Mouse (Mus musculus) stomach, embryonic 15.5 days (tissue): ENCODE data around the gene Ntm. TPM values are rescaled to one million over a fixed set of nuclear protein-coding genes. Genes with fewer than 3 reads are reported as not detected.

Source experiments
- ATAC-seq: fragments of 200-750 bp; cut with Nextera tagmentation; 2 replicates; pipeline ENCODE4 v1.8.0; 2017; ENCODE audit warnings: low read depth, moderate number of reproducible peaks, moderate TSS enrichment; ENCODE audit not compliant: insufficient read depth, low FRiP score
- H3K27ac ChIP-seq: fragments of 300-500 bp; sonication (generic); 2 replicates; pipeline ENCODE4 v1.5.1; 2015; ENCODE audit warnings: mild to moderate bottlenecking, inconsistent platforms
- H3K27me3 ChIP-seq: fragments of 300-500 bp; sonication (generic); replicated peaks from 2 replicates; pipeline ENCODE4 v1.6.1; 2015; ENCODE audit warnings: inconsistent platforms
- H3K36me3 ChIP-seq: fragments of 300-500 bp; sonication (generic); 2 replicates; pipeline ENCODE4 v1.6.1; 2015; ENCODE audit warnings: inconsistent platforms
- H3K4me1 ChIP-seq: fragments of 300-500 bp; sonication (generic); 2 replicates; pipeline ENCODE4 v1.6.1; 2015; ENCODE audit warnings: inconsistent platforms
- H3K4me2 ChIP-seq: fragments of 300-500 bp; sonication (generic); 2 replicates; pipeline ENCODE4 v1.6.1; 2015; ENCODE audit warnings: mild to moderate bottlenecking, inconsistent platforms
- H3K4me3 ChIP-seq: fragments of 300-500 bp; sonication (generic); replicated peaks from 2 replicates; pipeline ENCODE4 v1.5.1; 2015; ENCODE audit warnings: inconsistent platforms
- H3K9ac ChIP-seq: fragments of 300-500 bp; sonication (generic); 2 replicates; pipeline ENCODE4 v1.6.1; 2015; ENCODE audit warnings: inconsistent platforms
- H3K9me3 ChIP-seq: fragments of 300-500 bp; sonication (generic); 2 replicates; pipeline ENCODE4 v1.6.1; 2016; ENCODE audit warnings: inconsistent platforms
- WGBS: fragments of 180-500 bp; shearing (Covaris S2); methylation state at CpG from one replicate; pipeline ENCODE4 v1.1.7; 2015; 5-methylcytosine and 5-hydroxymethylcytosine counted together
- polyA plus RNA-seq: library from polyadenylated mRNA; unstranded; fragments of >200 nt; fragmentation: Nextera tagmentation; extraction: Ambion mirVana; gene quantifications from 2 replicates; pipeline ENCODE4 v1.2.1, GENCODE M21; 2015

Ntm gene
- polyA plus RNA-seq, 1 experiment from 2014 or later, result 14.5 TPM

- H3K4me1 ChIP-seq, result no peaks in the 10 kb centered on the region
- no peak for ATAC-seq
- H3K4me3 ChIP-seq, result no peak overlapping the region
- no peak overlapping the region for H3K9ac ChIP-seq
- H3K36me3 ChIP-seq, result no peaks in the 10 kb centered on the region
- H3K9me3 ChIP-seq, result no peaks in the 10 kb centered on the region
- WGBS, result 72% methylated on average over 6 of the region's 6 CpGs
- H3K27ac ChIP-seq, result no peak overlapping the region
- H3K27me3 ChIP-seq, result 0 out of 2 replicates have a peak, but pooled peaks cover 3% of the 10 kb centered on the region
- H3K4me2 ChIP-seq, result no peak overlapping the region
Measured at GRCm38 (mm10) chr9:29671861-29672260, 291.1 kb downstream of the Ntm start.

GRCm38 (mm10) chr9:29663286-29663685, 299.7 kb downstream of the Ntm start:
- Histone ChIP-seq H3K9ac (no peak overlapping the region), H3K27ac (no peak overlapping the region), H3K4me2 (no peak overlapping the region), H3K27me3 (no peaks in the 10 kb centered on the region), H3K9me3 (no peaks in the 10 kb centered on the region), H3K4me3 (no peak overlapping the region), H3K36me3 (no peaks in the 10 kb centered on the region), H3K4me1 (no peaks in the 10 kb centered on the region)
- WGBS, result 79% methylated on average over 7 of the region's 7 CpGs
- no peak for ATAC-seq

GRCm38 (mm10) chr9:29661468-29662145, 301.3 kb downstream of the Ntm start:
- Histone ChIP-seq H3K4me2 (no peak overlapping the region), H3K9me3 (no peaks in the 10 kb centered on the region), H3K36me3 (no peaks in the 10 kb centered on the region), H3K27me3 (no peaks in the 10 kb centered on the region), H3K9ac (no peak overlapping the region), H3K4me1 (no peaks in the 10 kb centered on the region), H3K27ac (no peak overlapping the region), H3K4me3 (no peak overlapping the region)
- WGBS, result 11% methylated on average over 3 of the region's 3 CpGs
- no peak for ATAC-seq

- no peak overlapping the region for H3K27ac ChIP-seq
- no peak overlapping the region for H3K4me2 ChIP-seq
- ATAC-seq, result no peak
- no peaks in the 10 kb centered on the region for H3K36me3 ChIP-seq
- H3K9ac ChIP-seq, result no peak overlapping the region
- H3K9me3 ChIP-seq, result no peaks in the 10 kb centered on the region
- no peaks in the 10 kb centered on the region for H3K4me1 ChIP-seq
- WGBS, result 36% methylated on average over 3 of the region's 3 CpGs
- H3K27me3 ChIP-seq, result no peaks in the 10 kb centered on the region
- H3K4me3 ChIP-seq, result no peak overlapping the region
Measured at GRCm38 (mm10) chr9:29660059-29660613, 302.8 kb downstream of the Ntm start.

GRCm38 (mm10) chr9:29657761-29658465, 305.0 kb downstream of the Ntm start:
- WGBS, result 75% methylated on average over 7 of the region's 7 CpGs
- no peak for ATAC-seq

GRCm38 (mm10) chr9:29654885-29655284, 308.1 kb downstream of the Ntm start:
- 12% methylated on average over 6 of the region's 6 CpGs for WGBS
- no peak overlapping the region for H3K9ac ChIP-seq
- H3K4me3 ChIP-seq, result no peak overlapping the region
- no peak for ATAC-seq
- no peaks in the 10 kb centered on the region for H3K36me3 ChIP-seq
- no peak overlapping the region for H3K4me2 ChIP-seq
- no peaks in the 10 kb centered on the region for H3K27me3 ChIP-seq
- H3K27ac ChIP-seq, result no peak overlapping the region
- H3K4me1 ChIP-seq, result no peaks in the 10 kb centered on the region
- H3K9me3 ChIP-seq, result no peaks in the 10 kb centered on the region

More at GRCm38 (mm10) chr9:29657761-29658465, 305.0 kb downstream of the Ntm start:
- Histone ChIP-seq H3K27ac (no peak overlapping the region), H3K9ac (no peak overlapping the region), H3K27me3 (no peaks in the 10 kb centered on the region), H3K9me3 (no peaks in the 10 kb centered on the region), H3K36me3 (no peaks in the 10 kb centered on the region), H3K4me3 (no peak overlapping the region), H3K4me2 (no peak overlapping the region), H3K4me1 (no peaks in the 10 kb centered on the region)

GRCm38 (mm10) chr9:29653678-29654235, 309.2 kb downstream of the Ntm start:
- WGBS, result 67% methylated on average over 14 of the region's 14 CpGs
- Histone ChIP-seq H3K4me1 (no peaks in the 10 kb centered on the region), H3K9me3 (no peaks in the 10 kb centered on the region), H3K27ac (no peak overlapping the region), H3K4me3 (no peak overlapping the region), H3K9ac (no peak overlapping the region), H3K4me2 (no peak overlapping the region), H3K36me3 (no peaks in the 10 kb centered on the region), H3K27me3 (no peaks in the 10 kb centered on the region)
- no peak for ATAC-seq

- Histone ChIP-seq H3K36me3 (no peaks in the 10 kb centered on the region), H3K4me1 (no peaks in the 10 kb centered on the region), H3K4me2 (no peak overlapping the region), H3K9ac (no peak overlapping the region), H3K9me3 (no peaks in the 10 kb centered on the region), H3K27me3 (no peaks in the 10 kb centered on the region), H3K4me3 (no peak overlapping the region), H3K27ac (no peak overlapping the region)
- 71% methylated on average over 7 of the region's 7 CpGs for WGBS
- ATAC-seq, result no peak
Measured at GRCm38 (mm10) chr9:29652854-29653253, 310.1 kb downstream of the Ntm start.

GRCm38 (mm10) chr9:29651856-29652255, 311.1 kb downstream of the Ntm start:
- no peaks in the 10 kb centered on the region for H3K9me3 ChIP-seq
- H3K36me3 ChIP-seq, result no peaks in the 10 kb centered on the region
- H3K27ac ChIP-seq, result no peak overlapping the region
- H3K27me3 ChIP-seq, result no peaks in the 10 kb centered on the region
- 59% methylated on average over 5 of the region's 5 CpGs for WGBS
- H3K4me3 ChIP-seq, result no peak overlapping the region
- H3K4me2 ChIP-seq, result no peak overlapping the region
- no peaks in the 10 kb centered on the region for H3K4me1 ChIP-seq
- H3K9ac ChIP-seq, result no peak overlapping the region
- no peak for ATAC-seq

GRCm38 (mm10) chr9:29651226-29651625, 311.7 kb downstream of the Ntm start:
- Histone ChIP-seq H3K4me3 (no peak overlapping the region), H3K9me3 (no peaks in the 10 kb centered on the region), H3K36me3 (no peaks in the 10 kb centered on the region), H3K4me1 (no peaks in the 10 kb centered on the region), H3K9ac (no peak overlapping the region), H3K27me3 (no peaks in the 10 kb centered on the region), H3K27ac (no peak overlapping the region), H3K4me2 (no peak overlapping the region)
- 66% methylated on average over 4 of the region's 4 CpGs for WGBS
- no peak for ATAC-seq

- ATAC-seq, result no peak
- Histone ChIP-seq H3K27me3 (no peaks in the 10 kb centered on the region), H3K9ac (no peak overlapping the region), H3K9me3 (no peaks in the 10 kb centered on the region), H3K36me3 (no peaks in the 10 kb centered on the region), H3K4me2 (no peak overlapping the region), H3K4me3 (no peak overlapping the region), H3K27ac (no peak overlapping the region), H3K4me1 (no peaks in the 10 kb centered on the region)
- WGBS, result 29% methylated on average over 4 of the region's 4 CpGs
Measured at GRCm38 (mm10) chr9:29650679-29651078, 312.3 kb downstream of the Ntm start.

- Histone ChIP-seq H3K9ac (no peak overlapping the region), H3K9me3 (no peaks in the 10 kb centered on the region), H3K27ac (no peak overlapping the region), H3K27me3 (no peaks in the 10 kb centered on the region), H3K4me1 (no peaks in the 10 kb centered on the region), H3K4me3 (no peak overlapping the region), H3K36me3 (no peaks in the 10 kb centered on the region), H3K4me2 (no peak overlapping the region)
- ATAC-seq, result no peak
- WGBS, result 71% methylated on average over 5 of the region's 5 CpGs
Measured at GRCm38 (mm10) chr9:29650266-29650665, 312.7 kb downstream of the Ntm start.
